Mouse (Mus musculus): Measurements from ENCODE around the gene Runx1.

Runx1 gene

DNA sequence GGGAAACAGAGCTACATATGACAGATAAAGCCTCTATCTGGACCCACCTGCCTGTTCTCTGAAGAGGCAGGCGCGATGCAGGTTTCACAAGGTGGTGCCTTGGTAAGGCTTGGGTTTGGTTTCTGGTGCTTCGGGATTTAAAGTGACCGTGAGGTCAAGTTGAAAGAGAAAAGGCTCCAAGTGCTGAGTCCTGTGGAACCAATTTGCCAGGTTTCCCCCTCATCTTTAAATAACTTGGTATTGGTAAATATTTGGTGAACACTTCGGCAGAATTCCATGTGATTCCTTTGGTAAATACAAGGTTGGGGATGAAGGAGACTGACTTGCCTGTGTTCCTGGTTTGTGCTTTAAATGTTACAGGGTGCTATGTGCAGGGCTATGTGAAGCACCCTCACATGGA, 169.2 kb downstream of the Runx1 start:
- no peak for DNase-seq (ENCODE audit: low read depth)

DNA sequence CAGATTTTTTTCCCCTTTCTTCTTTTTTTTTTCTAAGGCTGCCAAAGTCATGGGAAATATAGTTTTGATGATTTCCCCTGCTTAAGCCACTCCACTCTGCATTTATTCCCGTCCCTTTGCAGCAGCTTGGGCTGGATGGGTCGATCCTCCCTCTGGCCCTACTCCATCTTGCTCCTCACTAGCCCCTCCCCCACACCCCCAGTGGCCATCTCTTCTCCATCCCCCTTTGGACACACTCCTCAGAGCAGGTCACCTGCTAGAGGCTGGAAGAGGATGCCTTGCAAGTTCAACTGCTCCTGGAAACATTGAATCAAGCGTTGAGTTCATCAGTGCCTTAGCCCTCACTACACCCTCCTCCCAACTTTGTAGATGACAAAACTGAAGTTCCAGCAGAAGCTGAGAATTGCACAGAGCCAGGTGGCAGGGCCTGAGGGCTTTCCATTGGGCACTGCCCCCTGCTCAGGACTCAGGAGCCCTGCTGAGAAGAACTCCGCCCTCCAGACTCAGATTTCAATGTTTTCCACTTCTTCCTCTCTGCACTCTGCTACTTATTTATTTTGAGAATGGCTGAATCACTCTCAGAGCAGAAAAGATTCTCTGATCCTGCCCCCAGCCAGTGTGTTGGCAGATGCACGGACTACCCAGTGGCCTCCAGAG, 171.5 kb downstream of the Runx1 start:
- DNase-seq (ENCODE audit: low read depth) = peak; percentile 53

GRCm38 (mm10) chr16:92653816-92654215, 172.1 kb downstream of the Runx1 start:
- DNase-seq (ENCODE audit: low read depth) = peak; percentile 90

- no peak for DNase-seq (ENCODE audit: low read depth)
Measured at GRCm38 (mm10) chr16:92651256-92651655, 174.7 kb downstream of the Runx1 start.

GRCm38 (mm10) chr16:92646153-92646552, 179.8 kb downstream of the Runx1 start:
- no peak for DNase-seq (ENCODE audit: low read depth)

DNA sequence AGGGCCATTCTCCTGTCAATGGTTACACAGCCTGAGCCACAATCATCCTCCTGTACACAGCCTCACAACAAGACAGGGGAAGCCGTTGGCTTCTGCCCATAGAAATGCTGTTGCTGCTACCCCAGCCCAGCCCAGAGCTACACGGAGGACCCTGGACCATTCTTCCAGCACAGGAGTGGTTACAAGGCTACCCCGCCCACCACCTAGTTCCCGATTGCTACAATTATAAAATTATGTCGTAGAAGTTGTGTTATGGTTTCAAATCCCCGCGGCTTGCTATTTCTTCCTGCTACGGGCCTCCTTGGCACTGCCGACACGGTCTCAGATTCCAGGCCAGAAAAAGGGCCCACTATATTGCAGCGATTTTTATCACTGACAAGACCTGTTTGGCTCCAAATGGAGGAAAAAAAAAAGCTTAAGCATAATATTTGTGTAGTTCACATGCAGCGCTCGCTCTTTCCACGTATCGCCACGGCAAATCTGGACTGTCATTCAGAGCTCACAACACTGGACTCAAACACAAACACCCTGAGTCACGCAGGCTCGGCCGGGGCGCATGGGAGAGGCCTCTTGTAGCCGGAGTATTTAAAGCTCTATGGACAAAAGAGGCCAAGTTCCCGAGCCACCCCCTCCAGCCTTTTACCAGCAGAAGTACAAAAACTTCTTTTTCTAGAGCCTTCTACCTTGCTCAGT, 180.4 kb downstream of the Runx1 start:
- DNase-seq (ENCODE audit: low read depth) = no peak

- no peak for DNase-seq (ENCODE audit: low read depth)
Measured at GRCm38 (mm10) chr16:92644718-92645422, 181.1 kb downstream of the Runx1 start.

DNA sequence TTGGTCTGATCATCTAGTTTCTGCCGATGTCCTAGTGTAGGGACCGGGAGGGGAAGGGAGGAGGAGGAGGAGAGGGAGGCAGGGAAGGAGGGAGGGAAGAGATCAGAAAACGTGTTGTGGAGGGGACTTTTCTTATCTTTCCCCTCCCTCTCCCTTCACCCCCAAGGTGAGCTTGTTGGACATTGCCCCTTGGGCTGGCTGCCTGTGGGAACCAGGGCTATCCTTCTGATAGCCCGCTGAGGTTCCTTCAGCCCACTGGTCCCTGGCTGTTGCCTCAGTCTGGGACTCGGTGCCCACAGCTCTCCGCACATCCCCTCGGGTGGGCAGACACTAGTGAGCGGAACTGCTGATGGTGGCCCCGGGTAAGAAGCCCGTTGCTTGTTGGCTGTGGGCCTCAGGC, 181.6 kb downstream of the Runx1 start:
- no peak for DNase-seq (ENCODE audit: low read depth)

DNA sequence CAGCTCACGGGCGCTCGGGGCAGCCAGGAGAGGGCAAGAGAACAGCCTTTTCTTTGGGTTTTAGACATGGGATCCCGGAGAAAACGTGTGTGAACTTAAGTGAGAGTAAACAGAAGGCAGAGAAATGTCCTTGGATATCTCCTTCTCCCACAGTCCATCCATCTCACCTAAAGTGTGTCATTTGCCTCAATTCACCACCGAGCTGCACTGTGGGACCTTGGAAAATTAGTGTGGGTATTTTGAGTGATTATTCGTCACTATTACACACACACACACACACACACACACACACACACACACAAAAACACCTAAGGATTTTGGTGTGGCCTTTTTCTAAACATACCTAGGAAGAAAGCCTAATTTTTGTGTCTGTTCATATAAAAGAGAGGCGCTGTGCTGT, 183.7 kb downstream of the Runx1 start:
- DNase-seq (ENCODE audit: low read depth) = no peak

GRCm38 (mm10) chr16:92641053-92641452, 184.9 kb downstream of the Runx1 start:
- DNase-seq (ENCODE audit: low read depth) = peak; percentile 92

DNA sequence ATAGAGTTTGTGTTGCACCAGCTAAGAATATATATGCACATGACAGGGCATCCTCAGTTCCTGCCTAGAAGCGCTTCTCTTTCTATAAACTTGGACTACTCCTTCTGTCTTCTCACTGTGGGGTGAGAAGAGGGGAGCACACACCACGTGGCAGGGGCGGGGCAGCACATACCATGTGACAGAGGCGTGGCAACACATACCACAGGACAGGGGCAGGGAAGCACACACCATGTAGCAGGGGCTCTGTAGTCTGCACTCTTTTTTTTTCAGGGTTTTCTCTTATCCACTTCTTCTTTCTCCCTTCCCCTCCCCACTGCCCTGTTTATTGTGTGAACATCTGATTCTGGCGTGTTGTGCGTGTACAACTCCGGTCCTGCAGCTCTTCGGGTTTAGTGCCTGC, 186.9 kb downstream of the Runx1 start:
- no peak for DNase-seq (ENCODE audit: low read depth)

DNA sequence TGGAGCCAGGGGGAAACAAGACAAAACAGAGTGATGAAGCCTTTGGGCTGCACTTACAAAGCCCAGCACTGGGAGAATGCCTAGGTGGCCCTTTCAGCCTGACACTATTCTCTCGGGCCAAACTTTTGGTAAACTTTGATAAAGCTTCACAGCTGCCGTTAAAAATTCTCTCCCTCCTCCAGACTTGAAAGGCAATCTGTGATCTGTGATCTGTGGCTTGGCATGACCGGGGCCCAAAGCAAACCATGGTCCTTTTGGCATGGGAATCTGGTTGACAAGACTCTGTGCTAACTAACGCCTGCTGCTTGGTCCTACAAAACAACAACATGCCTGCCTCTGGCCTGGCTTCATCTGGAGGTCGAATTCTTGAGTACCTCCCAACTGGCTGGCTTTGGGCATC, 188.9 kb downstream of the Runx1 start:
- DNase-seq (ENCODE audit: low read depth) = no peak

DNA sequence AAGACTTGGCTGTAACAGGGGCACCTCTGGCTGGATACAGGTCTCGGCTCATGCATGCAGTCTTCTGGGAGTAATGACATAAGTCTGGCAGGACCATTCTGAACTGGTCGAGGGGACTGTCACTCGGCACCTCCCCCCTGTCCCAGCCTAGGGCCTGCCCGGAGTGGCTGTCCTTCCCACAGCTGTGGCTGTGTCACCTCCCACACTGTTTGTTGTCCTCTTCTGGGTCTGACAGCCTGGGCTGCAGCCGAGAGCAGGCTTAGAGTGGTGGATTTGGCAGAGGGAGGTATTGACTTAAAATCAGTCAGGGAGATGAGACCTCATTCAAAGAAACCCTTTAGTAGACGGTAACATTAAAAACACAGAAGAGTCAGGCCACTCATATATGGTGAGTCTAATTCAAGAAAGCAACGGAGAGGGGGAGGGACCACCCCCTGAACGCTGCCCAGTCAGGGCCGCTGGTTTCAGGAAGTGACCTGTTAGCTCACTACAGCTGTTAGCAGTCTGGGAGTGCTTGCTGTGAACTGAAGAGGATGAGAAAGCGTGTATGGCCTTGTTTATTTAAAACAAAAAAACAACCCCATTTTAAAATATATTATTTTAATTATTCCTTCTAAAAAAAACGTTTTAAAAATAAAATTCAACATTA, 193.7 kb downstream of the Runx1 start:
- DNase-seq (ENCODE audit: low read depth) = no peak

GRCm38 (mm10) chr16:92631637-92632036, 194.3 kb downstream of the Runx1 start:
- no peak for DNase-seq (ENCODE audit: low read depth)

DNA sequence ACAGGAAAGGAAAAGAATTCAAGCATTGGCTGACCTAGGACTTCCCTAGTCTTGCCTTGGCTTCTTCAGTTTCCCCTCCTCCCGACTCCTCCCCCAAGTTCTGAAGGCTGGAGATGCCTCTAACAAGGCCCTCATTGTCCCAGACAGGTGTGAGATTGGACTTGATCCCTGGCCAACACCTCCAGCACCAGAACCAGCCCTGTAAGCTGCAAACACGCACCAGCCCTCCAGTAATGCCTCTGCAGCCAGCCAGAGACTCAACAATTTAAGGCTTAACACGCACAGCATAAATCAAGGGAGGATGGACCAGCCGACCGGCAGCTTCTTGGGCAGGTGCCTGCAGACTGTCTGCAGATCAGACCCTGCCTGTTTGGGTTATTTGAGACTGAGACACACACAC, 195.0 kb downstream of the Runx1 start:
- DNase-seq (ENCODE audit: low read depth) = no peak

DNA sequence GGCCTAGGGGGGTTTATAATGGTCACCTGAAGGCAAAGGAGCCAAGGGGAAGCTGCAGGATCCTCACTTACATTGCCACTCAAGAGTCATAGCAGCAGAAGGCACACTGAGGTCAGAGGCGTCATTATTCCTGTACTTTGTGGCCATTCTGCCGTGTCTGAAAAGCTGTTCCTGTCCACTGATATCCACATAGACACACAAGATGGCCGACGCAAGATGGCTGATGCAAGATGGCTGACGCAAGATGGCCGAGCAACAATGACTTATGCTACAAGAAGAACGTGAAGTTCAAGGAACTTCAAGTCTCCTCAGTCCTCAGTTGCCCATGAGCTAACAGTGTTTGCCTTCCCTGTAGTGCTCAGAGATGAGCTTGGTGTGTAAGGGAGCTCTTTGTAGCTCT, 196.1 kb downstream of the Runx1 start:
- DNase-seq (ENCODE audit: low read depth) = no peak

- no peak for DNase-seq (ENCODE audit: low read depth)
Measured at GRCm38 (mm10) chr16:92627262-92627661, 198.7 kb downstream of the Runx1 start.

DNA sequence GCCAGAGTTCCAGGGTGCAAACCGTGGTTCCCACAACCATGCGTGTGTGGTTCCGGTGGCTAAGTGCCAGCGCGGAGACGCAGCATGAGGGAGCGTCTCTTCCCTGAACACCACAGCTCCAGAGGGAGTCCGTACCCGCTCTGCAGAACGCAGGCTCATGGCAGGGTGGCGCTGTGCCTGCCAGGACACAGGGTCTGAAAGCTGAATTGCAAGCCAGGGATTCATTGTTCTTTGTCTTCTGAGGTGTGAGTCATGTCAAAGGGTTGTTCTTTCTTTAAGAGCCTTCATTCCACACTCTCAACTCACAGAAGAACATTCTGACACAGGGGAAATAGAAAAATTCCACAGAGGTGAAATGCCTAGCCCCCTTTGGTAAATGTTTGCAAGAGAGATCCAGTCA, 202.0 kb downstream of the Runx1 start:
- no peak for DNase-seq (ENCODE audit: low read depth)

- DNase-seq (ENCODE audit: low read depth) = no peak
Measured at GRCm38 (mm10) chr16:92621859-92622258, 204.1 kb downstream of the Runx1 start.

GRCm38 (mm10) chr16:92620841-92621518, 205.0 kb downstream of the Runx1 start:
- peak; percentile 98 for DNase-seq (ENCODE audit: low read depth)

- DNase-seq (ENCODE audit: low read depth) = no peak
Measured at GRCm38 (mm10) chr16:92616839-92617238, 209.1 kb downstream of the Runx1 start.

- peak; percentile 81 for DNase-seq (ENCODE audit: low read depth)
Measured at GRCm38 (mm10) chr16:92615234-92615799, 210.6 kb downstream of the Runx1 start.

Measured in 416B (cell line).